Mouse (Mus musculus): ENCODE data around the gene Gmcl1.
A peak's percentile ranks its signal among the peaks of the same experiment; 100 is the strongest.

The Gmcl1 gene

DNA sequence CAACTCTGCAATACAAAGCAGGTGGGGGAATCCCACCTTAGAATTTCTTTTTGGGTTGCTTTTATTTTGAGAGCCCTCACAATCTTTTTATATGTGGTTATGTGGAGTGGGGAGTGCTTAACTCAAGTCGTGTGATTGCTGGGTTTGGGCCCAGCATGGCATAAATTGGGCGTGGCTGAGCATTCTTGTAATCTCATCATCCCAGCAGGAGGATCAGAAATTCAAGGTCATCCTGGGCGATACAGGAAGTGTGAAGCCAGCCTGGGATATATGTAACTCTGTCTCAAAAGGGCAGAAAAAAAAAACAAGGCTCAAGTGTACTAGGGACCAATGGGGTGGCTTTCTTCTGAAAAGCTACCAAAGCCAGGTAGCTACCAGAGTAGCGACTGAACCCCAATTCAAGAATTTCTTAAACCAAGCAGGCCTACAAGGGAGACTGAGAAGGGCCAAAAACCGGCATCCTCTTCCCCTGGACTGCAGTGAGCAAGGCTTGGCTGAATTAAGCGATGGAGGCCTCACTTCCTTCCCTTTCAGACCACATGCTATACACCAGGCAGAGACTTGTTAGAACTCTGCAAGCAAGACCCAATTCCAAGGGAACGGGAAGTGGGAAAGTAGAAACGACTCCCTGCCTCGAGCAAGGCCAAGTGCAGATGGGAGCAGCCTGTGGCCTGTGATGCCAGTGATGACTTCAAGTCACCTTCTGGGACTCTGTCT is 72.9 kb downstream of the Gmcl1 start:
- peak; percentile 82 for DNase-seq (ENCODE audit: low read depth)

DNA sequence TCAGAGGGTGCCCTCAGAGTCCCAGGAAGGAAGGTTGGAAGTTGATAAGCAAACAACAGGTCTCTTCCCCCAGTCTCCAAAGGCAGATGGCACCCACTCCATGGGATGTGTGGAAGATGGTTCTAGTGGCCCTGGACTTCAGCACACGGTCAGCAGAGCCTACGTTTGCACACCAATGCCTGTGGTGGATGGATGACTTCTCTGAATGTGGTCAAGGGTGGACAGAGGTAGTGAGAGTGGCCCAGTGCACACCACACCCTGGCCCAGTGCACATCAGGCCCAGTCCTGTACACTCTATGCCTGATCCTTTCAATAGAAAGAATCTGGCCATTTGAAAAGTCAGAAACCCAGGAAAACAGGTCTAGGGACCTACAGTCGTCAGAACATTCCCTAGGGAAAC is 74.7 kb downstream of the Gmcl1 start:
- no peak for DNase-seq (ENCODE audit: low read depth)

GRCm38 (mm10) chr6:86654270-86654916 is 78.8 kb downstream of the Gmcl1 start:
- DNase-seq (ENCODE audit: low read depth), result no peak

GRCm38 (mm10) chr6:86653026-86653425 is 80.2 kb downstream of the Gmcl1 start:
- DNase-seq (ENCODE audit: low read depth), result no peak

DNA sequence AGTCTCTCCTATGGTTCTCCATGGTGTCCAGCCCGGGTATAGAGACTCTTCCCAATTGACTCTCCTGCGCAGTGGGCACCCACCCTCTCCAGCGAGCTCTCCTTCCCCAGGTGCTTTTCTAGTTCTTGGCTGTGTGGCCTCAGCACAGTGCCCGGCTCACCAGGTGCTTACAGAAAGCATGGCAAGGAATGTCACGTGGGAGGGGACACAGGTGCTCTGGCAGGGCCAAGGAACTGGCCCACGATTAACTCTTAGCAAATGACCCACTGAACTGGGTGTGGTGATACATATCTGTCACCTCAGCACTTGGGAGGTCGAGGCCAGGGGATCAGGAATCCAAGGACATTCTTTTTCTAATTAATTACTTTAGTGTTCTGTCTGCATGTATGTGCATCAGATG is 87.0 kb downstream of the Gmcl1 start:
- DNase-seq (ENCODE audit: low read depth), result no peak

DNA sequence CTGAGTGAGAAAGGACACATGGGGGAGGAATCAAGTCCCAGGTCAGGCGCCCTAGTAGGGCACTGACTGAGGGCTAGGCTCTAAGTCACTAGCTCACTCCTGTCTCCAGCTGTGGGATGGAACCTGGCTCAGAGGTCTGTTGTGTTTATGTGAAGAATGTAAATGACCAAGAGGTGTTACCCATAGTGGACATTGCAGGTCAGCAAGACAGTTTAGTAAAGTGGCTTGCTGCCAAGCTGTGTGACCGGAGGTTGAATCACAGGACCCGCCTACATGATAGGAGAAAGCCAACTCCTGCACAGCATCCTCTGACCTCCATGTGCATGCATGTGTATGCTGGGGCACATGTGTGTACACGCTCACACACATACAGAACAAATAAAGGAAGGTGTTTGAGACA is 87.6 kb downstream of the Gmcl1 start:
- DNase-seq (ENCODE audit: low read depth), result no peak

DNA sequence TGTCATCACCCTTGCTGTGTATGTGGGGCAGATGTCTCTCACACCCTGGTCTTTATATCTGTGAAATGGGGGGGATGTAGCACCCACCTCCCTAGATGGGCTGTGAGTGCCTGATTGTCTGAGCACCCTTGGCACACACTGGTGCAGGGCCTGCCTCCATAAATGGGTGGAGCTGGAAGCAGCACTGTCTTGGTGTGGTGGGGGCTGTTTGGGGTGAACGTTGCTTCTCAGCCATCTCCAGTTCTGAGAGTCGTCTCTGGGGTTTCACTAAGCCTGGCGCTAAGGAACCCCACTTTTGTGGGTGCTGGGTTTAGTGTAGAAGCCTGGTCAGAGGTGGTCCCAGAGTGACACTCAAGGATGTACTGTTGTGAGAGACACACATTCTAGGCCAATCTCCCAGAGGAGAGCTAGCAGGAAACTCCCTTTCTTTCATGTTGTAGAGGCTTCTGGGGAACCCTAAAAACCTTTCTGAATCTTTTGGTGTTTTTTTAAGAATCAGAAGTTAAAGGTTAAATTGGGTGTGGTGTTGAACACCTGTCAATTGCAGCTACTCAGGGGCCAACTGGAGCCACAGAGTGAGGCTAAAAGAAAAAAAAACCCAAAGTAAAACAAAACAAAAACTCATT is 88.3 kb downstream of the Gmcl1 start:
- DNase-seq (ENCODE audit: low read depth), result no peak

Data from 416B (cell line).